In genomic region chr2:20965361-20965760, GRCm38 (mm10) we compare ENCODE assay signal across 8 mouse cellular contexts. TPM values are rescaled to one million over a fixed set of nuclear protein-coding genes. Genes with fewer than 3 reads are reported as not detected.
DNase-seq lines count a peak whose midpoint lies in the region; ATAC-seq lines count a peak whose summit lies in the region.

No protein-coding gene starts in this region.

- H3K4me1 ChIP-seq in heart, embryonic 10.5 days, result peaks cover 50% of the 10 kb centered on the region
- H3K4me1 ChIP-seq in neural tube, embryonic 11.5 days (ENCODE audit: control insufficient read depth, insufficient read depth, low read length), result peaks cover 25% of the 10 kb centered on the region
- H3K4me1 ChIP-seq in liver, embryonic 15.5 days (replicated peaks), result peaks cover 65% of the 10 kb centered on the region

- H3K27me3 ChIP-seq in heart, embryonic 10.5 days (ENCODE audit: insufficient read depth, poor library complexity, severe bottlenecking), result no peaks in the 10 kb centered on the region
- H3K27me3 ChIP-seq in neural tube, embryonic 11.5 days (ENCODE audit: control insufficient read depth, insufficient read depth, low read length), result no peaks in the 10 kb centered on the region
- no peaks in the 10 kb centered on the region for H3K27me3 ChIP-seq in liver, embryonic 15.5 days

- 88% methylated on average over 3 of the region's 3 CpGs for WGBS in heart, embryonic 10.5 days
- 70% methylated on average over 3 of the region's 3 CpGs for WGBS in neural tube, embryonic 11.5 days
- WGBS in liver, embryonic 15.5 days (ENCODE audit: insufficient replicate concordance), result 62% methylated on average over 3 of the region's 3 CpGs

- H3K27ac ChIP-seq in heart, embryonic 10.5 days, result no peak overlapping the region
- no peak overlapping the region for H3K27ac ChIP-seq in neural tube, embryonic 11.5 days (ENCODE audit: low read depth, low read length)
- peak overlapping the region; percentile 48; the same call in 1 of the 2 replicates for H3K27ac ChIP-seq in liver, embryonic 15.5 days (replicated peaks)

- no peaks in the 10 kb centered on the region for H3K9me3 ChIP-seq in heart, embryonic 10.5 days
- no peaks in the 10 kb centered on the region for H3K9me3 ChIP-seq in neural tube, embryonic 11.5 days (ENCODE audit: control insufficient read depth, low read length)
- no peaks in the 10 kb centered on the region for H3K9me3 ChIP-seq in liver, embryonic 15.5 days (replicated peaks)

- H3K9ac ChIP-seq in neural tube, embryonic 11.5 days (ENCODE audit: low read length), result no peak overlapping the region
- no peak overlapping the region for H3K9ac ChIP-seq in liver, embryonic 15.5 days

- H3K4me2 ChIP-seq in neural tube, embryonic 11.5 days (ENCODE audit: low read depth), result peak overlapping the region; percentile 72
- peak overlapping the region; percentile 88 for H3K4me2 ChIP-seq in liver, embryonic 15.5 days

- no peak for ATAC-seq in neural tube, embryonic 11.5 days (ENCODE audit: insufficient read depth, low FRiP score, low TSS enrichment)
- ATAC-seq in liver, embryonic 15.5 days (ENCODE audit: insufficient read depth), result no peak

- no peaks in the 10 kb centered on the region for H3K36me3 ChIP-seq in heart, embryonic 10.5 days
- no peaks in the 10 kb centered on the region for H3K36me3 ChIP-seq in neural tube, embryonic 11.5 days (ENCODE audit: control insufficient read depth, insufficient read depth, low read length)
- no peaks in the 10 kb centered on the region; the same call in 1 of the 2 replicates for H3K36me3 ChIP-seq in liver, embryonic 15.5 days (replicated peaks)

- DNase-seq in heart, embryonic 10.5 days (ENCODE audit: low spot score), result peak; percentile 11
- DNase-seq in heart, postnatal 4 days, result no peak
- peak; percentile 4 for DNase-seq in neural tube, embryonic 11.5 days (ENCODE audit: low spot score)
- DNase-seq in neural tube, embryonic 10.5 days (ENCODE audit: extremely low spot score, low spot score), result no peak
- DNase-seq in spleen, postnatal 4 days (ENCODE audit: low spot score in 2 of 2), result no peak
- DNase-seq in ovary, postnatal 14 days (ENCODE audit: low spot score), result no peak
- no peak for DNase-seq in layer of hippocampus, postnatal 36 days

- peak overlapping the region; percentile 91 for H3K4me3 ChIP-seq in heart, embryonic 10.5 days
- H3K4me3 ChIP-seq in neural tube, embryonic 11.5 days (ENCODE audit: low read depth, low read length), result peak overlapping the region; percentile 91
- peak overlapping the region; percentile 95 for H3K4me3 ChIP-seq in liver, embryonic 15.5 days (replicated peaks)

RNA-seq across cellular contexts. Expression of gene Arhgap21, which starts 3.3 kb away (rescaled TPM):
- 15.2 and 18.7 TPM in 2 replicates for polyA plus RNA-seq in heart, embryonic 10.5 days (2016; fragmentation: Nextera tagmentation; extraction: Ambion mirVana)
- total RNA-seq in heart, postnatal 4 days (2021), result 100 to 1,000 TPM; 138 to 140 TPM
- 49.4 and 50.0 TPM in 2 replicates for polyA plus RNA-seq in neural tube, embryonic 11.5 days (2014; fragmentation: Nextera tagmentation; extraction: Ambion mirVana)
- 5.8 and 7.8 TPM in 2 replicates for polyA plus RNA-seq in liver, embryonic 15.5 days (2015; fragmentation: Nextera tagmentation; extraction: Ambion mirVana)
- 100 to 1,000 TPM; 331 to 369 TPM for total RNA-seq in layer of hippocampus, postnatal 36 days (2021)

Comparison
In these comparisons a context has a peak if more than half of its experiments do, and no peak if none do; other contexts are left out.
1. DNase-seq: peak in heart, embryonic 10.5 days (single experiment) and neural tube, embryonic 11.5 days (single experiment); none in heart, postnatal 4 days (single experiment), neural tube, embryonic 10.5 days (single experiment), spleen, postnatal 4 days (0 of 2), ovary, postnatal 14 days (single experiment) and layer of hippocampus, postnatal 36 days (0 of 2).
2. Peak in every context shown above with its lines, with median percentiles within 50 percentile points of each other: H3K4me3 ChIP-seq.